Mouse (Mus musculus) heart, postnatal 0 days (tissue): ENCODE data around the gene Ms4a8a. TPM values are rescaled to one million over a fixed set of nuclear protein-coding genes. Genes with fewer than 3 reads are reported as not detected.
"Not testable (repeated sequence)": the region's sequence is repeated elsewhere in the genome, so short reads cannot be mapped to it uniquely, and the experiment has no call there.

Experiments used
- ATAC-seq: fragments of 200-750 bp; cut with Nextera tagmentation; 2 replicates; pipeline ENCODE4 v1.8.0; 2017; ENCODE audit warnings: low read depth, moderate number of reproducible peaks, moderate library complexity; ENCODE audit not compliant: insufficient read depth
- DNase-seq: peaks from one replicate; pipeline ENCODE4 v3.0.0-alpha.2; 2016; ENCODE audit warnings: low spot score
- H3K27ac ChIP-seq: fragments of 300-500 bp; sonication (generic); 2 replicates; pipeline ENCODE4 v1.5.1; 2014; ENCODE audit warnings: low read depth, mild to moderate bottlenecking
- H3K27me3 ChIP-seq: fragments of 300-500 bp; sonication (generic); 2 replicates; pipeline ENCODE4 v1.6.1; 2014; ENCODE audit warnings: low read length, mixed read lengths; ENCODE audit not compliant: control insufficient read depth, insufficient read depth
- H3K36me3 ChIP-seq: fragments of 300-500 bp; sonication (generic); replicated peaks from 2 replicates; pipeline ENCODE4 v1.6.1; 2014; ENCODE audit warnings: low read length, mixed read lengths; ENCODE audit not compliant: control insufficient read depth, insufficient read depth
- H3K4me1 ChIP-seq: fragments of 300-500 bp; sonication (generic); 2 replicates; pipeline ENCODE4 v1.6.1; 2014; ENCODE audit warnings: antibody characterized with exemption; ENCODE audit not compliant: control insufficient read depth, insufficient read depth
- H3K4me2 ChIP-seq: fragments of 300-500 bp; sonication (generic); 2 replicates; pipeline ENCODE4 v1.6.1; 2014; ENCODE audit warnings: low read depth, mild to moderate bottlenecking, low read length, moderate library complexity
- H3K4me3 ChIP-seq: fragments of 300-500 bp; sonication (generic); 2 replicates; pipeline ENCODE4 v1.5.1; 2014; ENCODE audit warnings: low read depth, low read length
- H3K9ac ChIP-seq: fragments of 300-500 bp; sonication (generic); replicated peaks from 2 replicates; pipeline ENCODE4 v1.6.1; 2014; ENCODE audit warnings: low read depth, low read length, mixed read lengths
- H3K9me3 ChIP-seq: fragments of 300-500 bp; sonication (generic); replicated peaks from 2 replicates; pipeline ENCODE4 v1.6.1; 2016; ENCODE audit warnings: low read length; ENCODE audit not compliant: control insufficient read depth
- CTCF ChIP-seq: IDR thresholded peaks from 2 replicates; pipeline ENCODE4 v1.5.1; 2016; ENCODE audit warnings: antibody characterized with exemption, control low read depth, low read depth
- EP300 ChIP-seq: IDR thresholded peaks from 2 replicates; pipeline ENCODE4 v1.6.1; 2016; ENCODE audit warnings: antibody characterized with exemption, low read depth
- WGBS: fragments of 180-500 bp; shearing (Covaris S2); extraction: QIAGEN DNeasy Blood & Tissue Kit; methylation state at CpG from one replicate; pipeline ENCODE4 v1.1.7; 2014; 5-methylcytosine and 5-hydroxymethylcytosine counted together
- polyA plus RNA-seq: library from polyadenylated mRNA; unstranded; fragments of >200 nt; fragmentation: Nextera tagmentation; extraction: Ambion mirVana; gene quantifications from 2 replicates; pipeline ENCODE4 v1.2.1, GENCODE M21; 2015
- total RNA-seq: library from RNA; depleted of rRNA; stranded (reverse); fragments of >200 nt; gene quantifications from 2 replicates; pipeline ENCODE4 v1.2.3, GENCODE M21; 2014; ENCODE audit warnings: low replicate concordance

Ms4a8a gene
- total and polyA plus RNA-seq, 2 experiments from 2014 or later = not detected

- H3K4me1 ChIP-seq = no peaks in the 10 kb centered on the region
- H3K4me3 ChIP-seq = no peak overlapping the region
- 76% methylated on average over 3 of the region's 3 CpGs for WGBS
- no peaks in the 10 kb centered on the region for H3K36me3 ChIP-seq
- H3K9ac ChIP-seq = no peak overlapping the region
- TF ChIP-seq CTCF = no peak
- no peak for TF ChIP-seq EP300
- H3K4me2 ChIP-seq = no peak overlapping the region
- no peak overlapping the region for H3K27ac ChIP-seq
- ATAC-seq = no peak
- no peaks in the 10 kb centered on the region for H3K27me3 ChIP-seq
- no peak for DNase-seq
- no peaks in the 10 kb centered on the region for H3K9me3 ChIP-seq
Measured at GRCm38 (mm10) chr19:11098401-11098800, 17.5 kb upstream of the Ms4a8a start.

- WGBS = 3% methylated on average over 50 of the region's 50 CpGs
- ATAC-seq, H3K9ac ChIP-seq, H3K4me1 ChIP-seq, H3K27me3 ChIP-seq, H3K36me3 ChIP-seq, H3K27ac ChIP-seq, DNase-seq, H3K9me3 ChIP-seq: not testable (repeated sequence)
- Histone ChIP-seq H3K4me3 (peak overlapping the region; percentile 41), H3K4me2 (peak overlapping the region; percentile 58)
Measured at GRCm38 (mm10) chr19:11092131-11092530, 11.2 kb upstream of the Ms4a8a start.

- H3K4me3 ChIP-seq = no peak overlapping the region
- no peaks in the 10 kb centered on the region for H3K27me3 ChIP-seq
- ATAC-seq (no peak), DNase-seq (no peak)
- H3K9ac ChIP-seq = no peak overlapping the region
- no peaks in the 10 kb centered on the region for H3K36me3 ChIP-seq
- H3K9me3 ChIP-seq = no peaks in the 10 kb centered on the region
- H3K27ac ChIP-seq = no peak overlapping the region
- H3K4me2 ChIP-seq = no peak overlapping the region
- H3K4me1 ChIP-seq = no peaks in the 10 kb centered on the region
- TF ChIP-seq EP300 (no peak), CTCF (no peak)
- 79% methylated on average over 3 of the region's 3 CpGs for WGBS
Measured at GRCm38 (mm10) chr19:11070364-11070763, 10.5 kb downstream of the Ms4a8a start.

- 66% methylated on average over 2 of the region's 2 CpGs for WGBS
- no peak overlapping the region for H3K4me3 ChIP-seq
- ATAC-seq = no peak
Measured at GRCm38 (mm10) chr19:11065202-11065875, 15.6 kb downstream of the Ms4a8a start.

GRCm38 (mm10) chr19:11060900-11061299 is 20.0 kb downstream of the Ms4a8a start:
- Histone ChIP-seq H3K27me3 (no peaks in the 10 kb centered on the region), H3K4me2 (no peak overlapping the region), H3K27ac (no peak overlapping the region), H3K4me3 (no peak overlapping the region), H3K9ac (no peak overlapping the region), H3K9me3 (no peaks in the 10 kb centered on the region), H3K4me1 (no peaks in the 10 kb centered on the region), H3K36me3 (no peaks in the 10 kb centered on the region)
- ATAC-seq (no peak), DNase-seq (no peak)
- TF ChIP-seq EP300 (no peak), CTCF (no peak)
- 56% methylated on average over 1 of the region's 1 CpGs for WGBS

More at GRCm38 (mm10) chr19:11065202-11065875, 15.6 kb downstream of the Ms4a8a start:
- TF ChIP-seq CTCF (no peak), EP300 (no peak)
- H3K36me3 ChIP-seq = no peaks in the 10 kb centered on the region
- H3K27ac ChIP-seq = no peak overlapping the region
- H3K4me1 ChIP-seq = no peaks in the 10 kb centered on the region
- no peaks in the 10 kb centered on the region for H3K27me3 ChIP-seq
- no peaks in the 10 kb centered on the region for H3K9me3 ChIP-seq
- DNase-seq = no peak
- no peak overlapping the region for H3K9ac ChIP-seq
- H3K4me2 ChIP-seq = no peak overlapping the region

GRCm38 (mm10) chr19:11059967-11060366 is 20.9 kb downstream of the Ms4a8a start:
- no peak overlapping the region for H3K4me3 ChIP-seq
- no peak overlapping the region for H3K9ac ChIP-seq
- ATAC-seq (no peak), DNase-seq (no peak)
- no peaks in the 10 kb centered on the region for H3K36me3 ChIP-seq
- H3K9me3 ChIP-seq = no peaks in the 10 kb centered on the region
- no peak overlapping the region for H3K27ac ChIP-seq
- no peak overlapping the region for H3K4me2 ChIP-seq
- no peaks in the 10 kb centered on the region for H3K27me3 ChIP-seq
- no peaks in the 10 kb centered on the region for H3K4me1 ChIP-seq
- TF ChIP-seq CTCF (no peak), EP300 (no peak)

- not testable (repeated sequence) for H3K27me3 ChIP-seq, H3K9ac ChIP-seq, H3K9me3 ChIP-seq, H3K27ac ChIP-seq, ATAC-seq, H3K36me3 ChIP-seq, H3K4me2 ChIP-seq, DNase-seq, H3K4me1 ChIP-seq, H3K4me3 ChIP-seq
- 79% methylated on average over 1 of the region's 1 CpGs for WGBS
Measured at GRCm38 (mm10) chr19:11055700-11056099, 25.2 kb downstream of the Ms4a8a start.
